In the genomic region with DNA sequence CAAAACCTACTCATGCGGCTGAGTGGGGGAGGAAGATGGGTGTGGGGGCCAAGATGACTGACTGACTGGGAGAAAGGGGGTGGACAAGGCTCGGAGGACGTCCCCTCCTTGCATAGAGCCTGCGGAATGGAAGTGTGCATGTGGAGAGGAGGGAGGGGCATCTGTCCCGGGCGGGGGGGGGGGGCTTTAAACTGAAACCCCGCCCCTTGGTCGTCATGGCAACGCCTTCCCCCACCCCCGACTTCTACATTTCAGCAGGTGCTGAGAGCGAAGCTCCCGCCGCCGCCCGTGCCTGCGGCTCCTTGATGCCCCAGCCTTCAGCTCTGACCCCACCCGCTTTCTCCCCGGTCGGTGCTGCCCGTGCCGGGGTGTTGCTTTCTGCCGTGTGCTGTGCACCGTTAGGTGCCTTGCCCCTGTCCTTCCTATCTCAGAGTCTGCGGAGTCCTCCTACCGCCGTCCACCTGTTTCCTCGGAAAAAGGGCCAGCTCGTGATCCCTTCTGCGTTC, we compare ENCODE assay signal across 8 mouse cellular contexts. TPM values are rescaled to one million over a fixed set of nuclear protein-coding genes. Genes with fewer than 3 reads are reported as not detected.
A peak's percentile ranks its signal among the peaks of the same experiment; 100 is the strongest.
DNase-seq lines count a peak whose midpoint lies in the region; ATAC-seq lines count a peak whose summit lies in the region.

No protein-coding gene starts in this region.

- no peak overlapping the region for H3K9ac ChIP-seq in kidney, embryonic 15.5 days
- H3K9ac ChIP-seq in forebrain, embryonic 12.5 days: peak overlapping the region; percentile 59
- H3K9ac ChIP-seq in liver, embryonic 12.5 days: no peak overlapping the region
- H3K9ac ChIP-seq in neural tube, embryonic 12.5 days: peak overlapping the region; percentile 26

- ATAC-seq in kidney, embryonic 15.5 days (replicated peaks; ENCODE audit: low FRiP score): peak; percentile 20; the same call in 1 of the 2 replicates
- peak; percentile 72 for ATAC-seq in forebrain, embryonic 12.5 days (ENCODE audit: low FRiP score)
- ATAC-seq in liver, embryonic 12.5 days: no peak
- ATAC-seq in neural tube, embryonic 12.5 days (ENCODE audit: low FRiP score, low read depth): peak; percentile 58

- no peak for DNase-seq in kidney, adult 9 months
- DNase-seq in brain, adult 2 months (ENCODE audit: low read depth, low spot score): peak; percentile 88
- DNase-seq in induced T-regulatory cell, adult 2 months (ENCODE audit: low read depth): peak; percentile 55
- no peak for DNase-seq in gastrocnemius, postnatal 25 days

- peak overlapping the region; percentile 74 for H3K4me2 ChIP-seq in kidney, embryonic 15.5 days
- peak overlapping the region; percentile 85 for H3K4me2 ChIP-seq in forebrain, embryonic 12.5 days
- H3K4me2 ChIP-seq in liver, embryonic 12.5 days: peak overlapping the region; percentile 54
- H3K4me2 ChIP-seq in neural tube, embryonic 12.5 days (replicated peaks): peak overlapping the region; percentile 70

- H3K9me3 ChIP-seq in kidney, embryonic 15.5 days (replicated peaks): no peaks in the 10 kb centered on the region
- H3K9me3 ChIP-seq in forebrain, embryonic 12.5 days: no peaks in the 10 kb centered on the region
- H3K9me3 ChIP-seq in liver, embryonic 12.5 days (replicated peaks): no peaks in the 10 kb centered on the region
- no peaks in the 10 kb centered on the region for H3K9me3 ChIP-seq in neural tube, embryonic 12.5 days

- peaks cover 21% of the 10 kb centered on the region for H3K36me3 ChIP-seq in kidney, embryonic 15.5 days
- H3K36me3 ChIP-seq in forebrain, embryonic 12.5 days (replicated peaks): no peaks in the 10 kb centered on the region
- H3K36me3 ChIP-seq in liver, embryonic 12.5 days: peaks cover 7% of the 10 kb centered on the region; the same call in 1 of the 2 replicates
- H3K36me3 ChIP-seq in neural tube, embryonic 12.5 days: peaks cover 7% of the 10 kb centered on the region; the same call in 1 of the 2 replicates

- no peak overlapping the region for H3K27ac ChIP-seq in kidney, embryonic 15.5 days
- no peak overlapping the region for H3K27ac ChIP-seq in forebrain, embryonic 12.5 days
- no peak overlapping the region for H3K27ac ChIP-seq in liver, embryonic 12.5 days
- H3K27ac ChIP-seq in neural tube, embryonic 12.5 days: no peak overlapping the region

- WGBS in kidney, embryonic 15.5 days: 0% methylated on average over 24 of the region's 29 CpGs
- WGBS in forebrain, embryonic 12.5 days: under 1% methylated on average over 23 of the region's 29 CpGs
- WGBS in liver, embryonic 12.5 days (ENCODE audit: insufficient replicate concordance): under 1% methylated on average over 23 of the region's 29 CpGs
- under 1% methylated on average over 22 of the region's 29 CpGs for WGBS in neural tube, embryonic 12.5 days

- H3K27me3 ChIP-seq in kidney, embryonic 15.5 days: peaks cover 61% of the 10 kb centered on the region
- peaks cover 59% of the 10 kb centered on the region for H3K27me3 ChIP-seq in forebrain, embryonic 12.5 days
- H3K27me3 ChIP-seq in liver, embryonic 12.5 days (replicated peaks): peaks cover 72% of the 10 kb centered on the region
- H3K27me3 ChIP-seq in neural tube, embryonic 12.5 days (replicated peaks): peaks cover 45% of the 10 kb centered on the region

- peak overlapping the region; percentile 40 for H3K4me3 ChIP-seq in kidney, embryonic 15.5 days (replicated peaks)
- H3K4me3 ChIP-seq in forebrain, embryonic 12.5 days (replicated peaks): peak overlapping the region; percentile 45
- H3K4me3 ChIP-seq in liver, embryonic 12.5 days: peak overlapping the region; percentile 30
- peak overlapping the region; percentile 31 for H3K4me3 ChIP-seq in neural tube, embryonic 12.5 days

- peaks cover 31% of the 10 kb centered on the region for H3K4me1 ChIP-seq in kidney, embryonic 15.5 days
- peaks cover 34% of the 10 kb centered on the region for H3K4me1 ChIP-seq in forebrain, embryonic 12.5 days
- peaks cover 12% of the 10 kb centered on the region for H3K4me1 ChIP-seq in liver, embryonic 12.5 days
- H3K4me1 ChIP-seq in neural tube, embryonic 12.5 days: peaks cover 28% of the 10 kb centered on the region

RNA-seq across cellular contexts. Expression of a gene that starts 14.3 kb away (rescaled TPM):
- polyA plus RNA-seq in kidney, embryonic 15.5 days (2015; fragmentation: Nextera tagmentation; extraction: Ambion mirVana): 0.06 and 0.27 TPM in 2 replicates
- polyA plus RNA-seq in forebrain, embryonic 12.5 days (2016; fragmentation: Nextera tagmentation; extraction: Ambion mirVana): 0.73 and 2.4 TPM in 2 replicates
- polyA plus RNA-seq in liver, embryonic 12.5 days (2016; fragmentation: Nextera tagmentation; extraction: Ambion mirVana): 0.04 TPM in 2 replicates
- polyA plus RNA-seq in neural tube, embryonic 12.5 days (2016; fragmentation: Nextera tagmentation; extraction: Ambion mirVana): 0.24 and 0.25 TPM in 2 replicates
- total RNA-seq in gastrocnemius, postnatal 25 days (2021): 1 to 10 TPM; 1.3 TPM

RNA-seq across cellular contexts. Expression of a gene that starts 14.4 kb away (rescaled TPM):
- 78.3 and 93.8 TPM in 2 replicates for polyA plus RNA-seq in kidney, embryonic 15.5 days (2015; fragmentation: Nextera tagmentation; extraction: Ambion mirVana)
- polyA plus RNA-seq in forebrain, embryonic 12.5 days (2016; fragmentation: Nextera tagmentation; extraction: Ambion mirVana): 21.3 and 23.2 TPM in 2 replicates
- 16.6 and 17.5 TPM in 2 replicates for polyA plus RNA-seq in liver, embryonic 12.5 days (2016; fragmentation: Nextera tagmentation; extraction: Ambion mirVana)
- polyA plus RNA-seq in neural tube, embryonic 12.5 days (2016; fragmentation: Nextera tagmentation; extraction: Ambion mirVana): 33.9 and 37.2 TPM in 2 replicates
- 10 to 100 TPM; 31.7 to 45.4 TPM for total RNA-seq in gastrocnemius, postnatal 25 days (2021)

RNA-seq across cellular contexts. Expression of a gene that starts 29.4 kb away (rescaled TPM):
- polyA plus RNA-seq in kidney, embryonic 15.5 days (2015; fragmentation: Nextera tagmentation; extraction: Ambion mirVana): 0.90 and 1.00 TPM in 2 replicates
- 3.9 and 4.0 TPM in 2 replicates for polyA plus RNA-seq in forebrain, embryonic 12.5 days (2016; fragmentation: Nextera tagmentation; extraction: Ambion mirVana)
- 0.07 TPM in 1 of 2 replicates, not detected in the other for polyA plus RNA-seq in liver, embryonic 12.5 days (2016; fragmentation: Nextera tagmentation; extraction: Ambion mirVana)
- polyA plus RNA-seq in neural tube, embryonic 12.5 days (2016; fragmentation: Nextera tagmentation; extraction: Ambion mirVana): 2.3 and 3.8 TPM in 2 replicates
- total RNA-seq in gastrocnemius, postnatal 25 days (2021): 1 to 10 TPM; 6.7 to 7.7 TPM

RNA-seq across cellular contexts. Expression of a gene that starts 53.8 kb away (rescaled TPM):
- 0.03 TPM in 2 replicates for polyA plus RNA-seq in kidney, embryonic 15.5 days (2015; fragmentation: Nextera tagmentation; extraction: Ambion mirVana)
- polyA plus RNA-seq in forebrain, embryonic 12.5 days (2016; fragmentation: Nextera tagmentation; extraction: Ambion mirVana): not detected in 2 replicates
- polyA plus RNA-seq in liver, embryonic 12.5 days (2016; fragmentation: Nextera tagmentation; extraction: Ambion mirVana): 0.07 TPM in 1 of 2 replicates, not detected in the other
- polyA plus RNA-seq in neural tube, embryonic 12.5 days (2016; fragmentation: Nextera tagmentation; extraction: Ambion mirVana): 0.11 TPM in 1 of 2 replicates, not detected in the other
- total RNA-seq in gastrocnemius, postnatal 25 days (2021): not detected

Comparison
In these comparisons a context has a peak if more than half of its experiments do, and no peak if none do; other contexts are left out.
1. H3K9ac ChIP-seq: peak in forebrain, embryonic 12.5 days (single experiment) and neural tube, embryonic 12.5 days (single experiment); none in kidney, embryonic 15.5 days (single experiment) and liver, embryonic 12.5 days (single experiment).
2. DNase-seq: peak in brain, adult 2 months (single experiment) and induced T-regulatory cell, adult 2 months (single experiment); none in kidney, adult 9 months (single experiment) and gastrocnemius, postnatal 25 days (single experiment).
3. Peak in every context shown above with its lines, with median percentiles within 50 percentile points of each other: H3K4me2 ChIP-seq and H3K4me3 ChIP-seq.